Mouse (Mus musculus) CH12.LX (cell line): Measurements from ENCODE around the gene Commd4. TPM values are rescaled to one million over a fixed set of nuclear protein-coding genes. Genes with fewer than 3 reads are reported as not detected.

Experiments used
- DNase-seq: peaks from one replicate; pipeline ENCODE4 v3.0.0-alpha.2; 2013; ENCODE audit errors: extremely low read depth
- H3K27ac ChIP-seq: 2 replicates; pipeline ENCODE4 v1.5.1; 2012; ENCODE audit warnings: low read depth, mild to moderate bottlenecking, control low read depth, moderate library complexity; ENCODE audit not compliant: insufficient read depth
- H3K27me3 ChIP-seq: replicated peaks from 2 replicates; pipeline ENCODE3; 2012; ENCODE audit warnings: inconsistent platforms
- H3K36me3 ChIP-seq, 2 experiments: replicated peaks in 1 of 2; 2 replicates each; pipeline versions ENCODE3 to v1.6.1; 2012; ENCODE audit warnings: inconsistent platforms in 1 of 2, low read length in 1 of 2, mild to moderate bottlenecking in 1 of 2, mixed read lengths in 1 of 2, moderate library complexity in 1 of 2; ENCODE audit not compliant: control insufficient read depth in 1 of 2, insufficient read depth in 1 of 2
- H3K4me1 ChIP-seq, 2 experiments: 2 replicates each; pipeline ENCODE4 v1.6.1; 2012; ENCODE audit warnings: inconsistent platforms in 1 of 2, moderate library complexity in 1 of 2; ENCODE audit not compliant: insufficient read depth in 2 of 2, control insufficient read depth in 1 of 2
- H3K4me2 ChIP-seq: 2 replicates; pipeline ENCODE4 v1.6.1; 2012; ENCODE audit warnings: low read depth, mild to moderate bottlenecking, control low read depth; ENCODE audit not compliant: poor library complexity, insufficient read depth, severe bottlenecking
- H3K4me3 ChIP-seq, 3 experiments: fragments of 150-350 bp in 1 of 3; sonication (generic) in 1 of 3; replicated peaks in 1 of 3; 2 replicates each; pipeline versions ENCODE3 to v1.5.1; 2011 to 2012; ENCODE audit warnings: low read depth in 2 of 3, low read length in 2 of 3, mild to moderate bottlenecking in 2 of 3, moderate library complexity in 2 of 3, control low read depth in 1 of 3, improper control_type of control experiment in 1 of 3, inconsistent platforms in 1 of 3, mixed read lengths in 1 of 3; ENCODE audit not compliant: poor library complexity in 1 of 3
- H3K79me2 ChIP-seq: replicated peaks from 2 replicates; pipeline ENCODE4 v1.6.1; 2012; ENCODE audit warnings: mild to moderate bottlenecking, moderate library complexity; ENCODE audit not compliant: control insufficient read depth, poor library complexity, insufficient read depth, severe bottlenecking; ENCODE audit errors: extremely low read depth
- H3K9ac ChIP-seq: 2 replicates; pipeline ENCODE4 v1.6.1; 2012; ENCODE audit warnings: low read depth, mild to moderate bottlenecking, control low read depth, moderate library complexity; ENCODE audit not compliant: insufficient read depth
- H3K9me3 ChIP-seq: replicated peaks from 2 replicates; pipeline ENCODE3; 2012; ENCODE audit warnings: low read length, inconsistent platforms, mixed read lengths
- BHLHE40 ChIP-seq: IDR thresholded peaks from 2 replicates; pipeline ENCODE4 v1.6.1; 2011; ENCODE audit warnings: mild to moderate bottlenecking, low read depth, low read length, improper control_type of control experiment
- CHD1 ChIP-seq: IDR thresholded peaks from 2 replicates; pipeline ENCODE4 v1.6.1; 2012; ENCODE audit warnings: low read depth, low read length, improper control_type of control experiment, inconsistent platforms
- CHD2 ChIP-seq: IDR thresholded peaks from 2 replicates; pipeline ENCODE4 v1.6.1; 2011; ENCODE audit warnings: low read length, improper control_type of control experiment
- CTCF ChIP-seq, 2 experiments: IDR thresholded peaks in 1 of 2; conservative IDR thresholded peaks in 1 of 2; 2 replicates each; pipeline ENCODE4 v1.5.1; 2011 to 2012; ENCODE audit warnings: low read depth in 2 of 2, low read length in 2 of 2, improper control_type of control experiment in 1 of 2, inconsistent platforms in 1 of 2, mild to moderate bottlenecking in 1 of 2, moderate library complexity in 1 of 2
- E2F4 ChIP-seq: IDR thresholded peaks from 2 replicates; pipeline ENCODE4 v1.6.1; 2011; ENCODE audit warnings: low read depth, low read length, improper control_type of control experiment; ENCODE audit not compliant: insufficient replicate concordance
- ELF1 ChIP-seq: IDR thresholded peaks from 2 replicates; pipeline ENCODE4 v1.6.1; 2014; ENCODE audit warnings: low read depth, mild to moderate bottlenecking, inconsistent platforms, low read length, improper control_type of control experiment
- EP300 ChIP-seq: IDR thresholded peaks from 2 replicates; pipeline ENCODE4 v1.6.1; 2011; ENCODE audit warnings: low read length, improper control_type of control experiment
- ETS1 ChIP-seq: conservative IDR thresholded peaks from 2 replicates; pipeline ENCODE4 v1.6.1; 2012; ENCODE audit warnings: low read depth, mild to moderate bottlenecking, inconsistent platforms, low read length, improper control_type of control experiment, moderate library complexity
- GABPA ChIP-seq: IDR thresholded peaks from 2 replicates; pipeline ENCODE4 v1.6.1; 2012; ENCODE audit warnings: low read depth, low read length, improper control_type of control experiment, inconsistent platforms; ENCODE audit not compliant: insufficient replicate concordance
- HCFC1 ChIP-seq: IDR thresholded peaks from 2 replicates; pipeline ENCODE4 v1.6.1; 2012; ENCODE audit warnings: low read depth, mild to moderate bottlenecking, inconsistent platforms, low read length, improper control_type of control experiment
- IRF4 ChIP-seq: IDR thresholded peaks from 2 replicates; pipeline ENCODE4 v1.6.1; 2014; ENCODE audit warnings: low read depth, mild to moderate bottlenecking, inconsistent platforms, low read length, improper control_type of control experiment
- JUN ChIP-seq: IDR thresholded peaks from 2 replicates; pipeline ENCODE4 v1.6.1; 2011; ENCODE audit warnings: low read depth, mild to moderate bottlenecking, low read length, improper control_type of control experiment, moderate library complexity; ENCODE audit not compliant: insufficient read depth
- JUND ChIP-seq: conservative IDR thresholded peaks from 2 replicates; pipeline ENCODE4 v1.6.1; 2011; ENCODE audit warnings: low read depth, low read length, improper control_type of control experiment
- KAT2A ChIP-seq: IDR thresholded peaks from 2 replicates; pipeline ENCODE4 v1.6.1; 2012; ENCODE audit warnings: low read length, improper control_type of control experiment, inconsistent platforms; ENCODE audit not compliant: insufficient replicate concordance
- MAFK ChIP-seq: IDR thresholded peaks from 2 replicates; pipeline ENCODE4 v1.6.1; 2011; ENCODE audit warnings: low read length, improper control_type of control experiment; ENCODE audit not compliant: insufficient replicate concordance
- MAX ChIP-seq: IDR thresholded peaks from 2 replicates; pipeline ENCODE4 v1.6.1; 2011; ENCODE audit warnings: low read length, improper control_type of control experiment
- MAZ ChIP-seq: IDR thresholded peaks from 2 replicates; pipeline ENCODE4 v1.6.1; 2012; ENCODE audit warnings: low read depth, mild to moderate bottlenecking, inconsistent platforms, low read length, improper control_type of control experiment, moderate library complexity
- MEF2A ChIP-seq: IDR thresholded peaks from 2 replicates; pipeline ENCODE4 v1.6.1; 2014; ENCODE audit warnings: low read depth, mild to moderate bottlenecking, inconsistent platforms, low read length, improper control_type of control experiment, borderline replicate concordance
- MXI1 ChIP-seq: IDR thresholded peaks from 2 replicates; pipeline ENCODE4 v1.6.1; 2011; ENCODE audit warnings: mild to moderate bottlenecking, low read depth, low read length, improper control_type of control experiment
- MYC ChIP-seq: IDR thresholded peaks from 2 replicates; pipeline ENCODE4 v1.6.1; 2011; ENCODE audit warnings: low read depth, mild to moderate bottlenecking, improper control_type of control experiment, low read length
- NELFE ChIP-seq: IDR thresholded peaks from 2 replicates; pipeline ENCODE4 v1.6.1; 2011; ENCODE audit warnings: low read depth, low read length, improper control_type of control experiment
- NRF1 ChIP-seq: IDR thresholded peaks from 2 replicates; pipeline ENCODE4 v1.6.1; 2014; ENCODE audit warnings: low read depth, mild to moderate bottlenecking, inconsistent platforms, low read length, improper control_type of control experiment, moderate library complexity
- PAX5 ChIP-seq: IDR thresholded peaks from 2 replicates; pipeline ENCODE4 v1.6.1; 2012; ENCODE audit warnings: low read length, inconsistent platforms, mixed read lengths
- POLR2A ChIP-seq: IDR thresholded peaks from 2 replicates; pipeline ENCODE4 v1.6.1; 2011; ENCODE audit warnings: low read depth, mild to moderate bottlenecking, improper control_type of control experiment, low read length
- POLR2AphosphoS2 ChIP-seq: IDR thresholded peaks from 2 replicates; pipeline ENCODE4 v1.6.1; 2011; ENCODE audit warnings: low read depth, low read length, improper control_type of control experiment
- RAD21 ChIP-seq: IDR thresholded peaks from 2 replicates; pipeline ENCODE4 v1.6.1; 2011; ENCODE audit warnings: low read depth, mild to moderate bottlenecking, low read length, improper control_type of control experiment, moderate library complexity
- RCOR1 ChIP-seq: conservative IDR thresholded peaks from 2 replicates; pipeline ENCODE4 v1.6.1; 2012; ENCODE audit warnings: low read depth, mild to moderate bottlenecking, inconsistent platforms, low read length, improper control_type of control experiment
- SIN3A ChIP-seq: IDR thresholded peaks from 2 replicates; pipeline ENCODE4 v1.6.1; 2012; ENCODE audit warnings: low read length, improper control_type of control experiment, inconsistent platforms
- SMC3 ChIP-seq: IDR thresholded peaks from 2 replicates; pipeline ENCODE4 v1.6.1; 2011; ENCODE audit warnings: low read depth, low read length, improper control_type of control experiment
- TBP ChIP-seq: conservative IDR thresholded peaks from 2 replicates; pipeline ENCODE4 v1.6.1; 2011; ENCODE audit warnings: low read depth, low read length, improper control_type of control experiment
- TCF12 ChIP-seq: IDR thresholded peaks from 2 replicates; pipeline ENCODE4 v1.6.1; 2014; ENCODE audit warnings: low read depth, mild to moderate bottlenecking, inconsistent platforms, low read length, improper control_type of control experiment
- UBTF ChIP-seq: IDR thresholded peaks from 2 replicates; pipeline ENCODE4 v1.6.1; 2012; ENCODE audit warnings: low read depth, mild to moderate bottlenecking, inconsistent platforms, low read length, improper control_type of control experiment, moderate library complexity
- USF1 ChIP-seq: IDR thresholded peaks from 2 replicates; pipeline ENCODE4 v1.6.1; 2014; ENCODE audit warnings: low read depth, mild to moderate bottlenecking, inconsistent platforms, low read length, improper control_type of control experiment
- USF2 ChIP-seq: conservative IDR thresholded peaks from 2 replicates; pipeline ENCODE4 v1.6.1; 2011; ENCODE audit warnings: low read depth, low read length, improper control_type of control experiment
- ZC3H11A ChIP-seq: IDR thresholded peaks from 2 replicates; pipeline ENCODE4 v1.6.1; 2012; ENCODE audit warnings: low read depth, mild to moderate bottlenecking, inconsistent platforms, low read length, improper control_type of control experiment
- ZKSCAN1 ChIP-seq: IDR thresholded peaks from 2 replicates; pipeline ENCODE4 v1.6.1; 2012; ENCODE audit warnings: low read depth, inconsistent platforms, low read length, improper control_type of control experiment, borderline replicate concordance
- ZMIZ1 ChIP-seq: IDR thresholded peaks from 2 replicates; pipeline ENCODE4 v1.6.1; 2012; ENCODE audit warnings: low read depth, mild to moderate bottlenecking, inconsistent platforms, low read length, improper control_type of control experiment
- ZNF384 ChIP-seq: IDR thresholded peaks from 2 replicates; pipeline ENCODE4 v1.6.1; 2012; ENCODE audit warnings: low read depth, low read length, improper control_type of control experiment, inconsistent platforms
- dilution Hi-C: fragments of 300-500 bp; cut with MboI; formaldehyde crosslinking; loops from 2 replicates; pipeline ENCODE4 v1.14.3; 2020; ENCODE audit warnings: low sequenced_read_pairs; ENCODE audit not compliant: extremely low pct_unique_long_range_greater_than_20kb, extremely low pct_ligation_motif_present
- in situ Hi-C: fragments of 300-500 bp; cut with MboI; formaldehyde crosslinking; loops from 3 replicates; pipeline ENCODE4 v1.14.3; 2019; ENCODE audit warnings: low sequenced_read_pairs, low pct_ligation_motif_present, low pct_unique_long_range_greater_than_20kb, mixed read lengths
- polyA plus RNA-seq: library from polyadenylated mRNA; unstranded; fragments of >175 nt; gene quantifications from 2 replicates; pipeline ENCODE4 v1.2.1, GENCODE M21; 2012; ENCODE audit warnings: low read depth; ENCODE audit not compliant: insufficient read length
- total RNA-seq, 2 experiments: library from RNA; depleted of rRNA; stranded (reverse); fragments of 300-350 nt in 1 of 2; fragments of >200 nt in 1 of 2; gene quantifications; 2 replicates each; pipeline ENCODE4 v1.2.3; 2012 to 2014

The Commd4 gene
- total RNA-seq (2012; rRNA removed) (96.5 and 98.3 TPM in 2 replicates), total RNA-seq (2014; rRNA removed) (36.9 and 41.8 TPM in 2 replicates), polyA plus RNA-seq (98.9 and 106 TPM in 2 replicates)

DNA sequence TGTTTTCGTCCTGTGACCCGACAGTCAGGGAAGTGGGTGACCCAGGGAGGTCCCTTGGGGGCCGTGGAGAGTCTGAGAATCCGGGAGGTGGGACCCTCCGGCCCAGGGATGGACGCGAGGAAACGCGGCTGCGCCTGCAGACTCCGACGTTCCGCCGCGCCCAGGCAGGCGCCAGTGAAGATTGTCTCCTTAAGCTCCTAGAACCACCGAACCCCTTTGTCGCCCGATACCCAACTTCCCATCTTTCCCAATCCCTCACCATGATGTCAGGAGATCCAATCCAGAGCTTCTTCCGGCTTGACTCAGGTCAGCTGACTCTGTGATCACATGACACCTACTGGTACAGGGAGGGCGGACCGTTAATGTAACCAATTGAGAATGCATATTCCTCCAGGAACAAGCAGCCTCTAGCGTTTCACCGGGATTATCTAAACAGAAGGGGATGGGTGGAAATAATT lies at the start of gene Commd4:
Gene Commd4 (minus strand): TSS at position 319 of the 458 bp plus-strand sequence.
- Histone ChIP-seq H3K36me3 (peaks cover 22 to 30% of the 10 kb centered on the region in 2 experiments), H3K9me3 (no peaks in the 10 kb centered on the region), H3K27ac (no peak within 1 kb of the TSS), H3K4me3 (peak within 1 kb of the TSS; percentile 77 to 91 (median 77)), H3K4me1 (peaks cover 9 to 22% of the 10 kb centered on the region in 2 experiments), H3K4me2 (peak within 1 kb of the TSS; percentile 76), H3K79me2 (no peaks in the 10 kb centered on the region), H3K27me3 (peaks cover under 1% of the 10 kb centered on the region), H3K9ac (peak within 1 kb of the TSS; percentile 64)
- TF ChIP-seq ZKSCAN1 (no peak), JUN (no peak), NRF1 (peak; percentile 49; the same call in 1 of the 2 replicates), JUND (no peak), POLR2AphosphoS2 (no peak), MAX (peak; percentile 92), MEF2A (0 out of 2 replicates have a peak, but pooled peaks have one; percentile 29), RCOR1 (no peak), SIN3A (peak; percentile 100), MAZ (no peak), ELF1 (peak; percentile 98), CHD1 (no peak), ZNF384 (no peak), ZC3H11A (no peak), ETS1 (0 out of 2 replicates have a peak, but pooled peaks have one; percentile 47), SMC3 (no peak), E2F4 (peak; percentile 45; the same call in 1 of the 2 replicates), MAFK (no peak), TCF12 (peak; percentile 39; the same call in 1 of the 2 replicates), PAX5 (no peak), USF2 (peak; percentile 100), MXI1 (peak; percentile 81), NELFE (peak; percentile 63), UBTF (no peak), BHLHE40 (peak; percentile 49), ZMIZ1 (no peak), HCFC1 (peak; percentile 83), TBP (peak; percentile 63; the same call in 1 of the 2 replicates), KAT2A (no peak), USF1 (peak; percentile 97), IRF4 (peak; percentile 15; the same call in 1 of the 2 replicates), MYC (0 out of 2 replicates have a peak, but pooled peaks have one; percentile 42), EP300 (no peak), CHD2 (no peak), CTCF (conservative IDR thresholded peaks at IDR 0.05 in 1 of 2, IDR thresholded peaks at IDR 0.05 in 1 of 2; ENCODE audit: low read depth in 2 of 2, low read length in 2 of 2) (no peak), GABPA (no peak; the same call in 1 of the 2 replicates), POLR2A (peak; percentile 71), RAD21 (no peak)
- in situ Hi-C loops: no loop called here
- peak; percentile 93 for DNase-seq
- dilution Hi-C loops: no loop called here
